Mouse (Mus musculus): ENCODE measurements around the gene Cct2.
A peak's percentile ranks its signal among the peaks of the same experiment; 100 is the strongest.
"Not testable (repeated sequence)": the region's sequence is repeated elsewhere in the genome, so short reads cannot be mapped to it uniquely, and the experiment has no call there.

The Cct2 gene

DNA sequence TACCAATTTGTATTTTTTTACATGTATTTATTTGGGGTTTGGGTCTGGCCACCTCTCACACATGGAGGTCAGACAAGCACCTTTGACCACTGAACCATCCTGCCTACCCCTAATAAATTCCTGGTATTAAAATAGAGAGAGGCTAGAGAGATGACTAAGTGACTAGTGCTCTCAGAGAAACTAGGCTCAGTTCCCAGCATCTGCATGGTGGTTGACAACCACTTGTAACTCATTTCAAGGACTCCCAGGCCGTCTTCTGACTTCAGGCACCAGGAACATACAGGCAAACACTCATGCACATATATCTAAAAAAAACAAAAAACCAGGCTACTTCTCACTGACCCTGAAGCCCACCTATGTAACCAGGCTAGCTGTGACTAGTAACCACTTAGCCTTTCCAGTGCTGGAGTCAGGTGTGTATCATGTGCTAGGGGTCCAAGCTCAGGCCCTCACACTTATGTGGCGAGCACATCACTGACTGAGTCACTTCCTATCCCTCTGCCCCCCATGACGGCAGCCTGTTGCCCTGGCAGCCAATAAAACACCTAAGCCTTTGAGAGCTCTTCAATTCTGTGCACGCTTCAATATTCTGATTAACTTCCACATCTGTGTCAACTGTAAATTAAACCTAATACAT lies 13.5 kb downstream of the Cct2 start:
- DNase-seq (ENCODE audit: low spot score in 2 of 2), result no peak

DNA sequence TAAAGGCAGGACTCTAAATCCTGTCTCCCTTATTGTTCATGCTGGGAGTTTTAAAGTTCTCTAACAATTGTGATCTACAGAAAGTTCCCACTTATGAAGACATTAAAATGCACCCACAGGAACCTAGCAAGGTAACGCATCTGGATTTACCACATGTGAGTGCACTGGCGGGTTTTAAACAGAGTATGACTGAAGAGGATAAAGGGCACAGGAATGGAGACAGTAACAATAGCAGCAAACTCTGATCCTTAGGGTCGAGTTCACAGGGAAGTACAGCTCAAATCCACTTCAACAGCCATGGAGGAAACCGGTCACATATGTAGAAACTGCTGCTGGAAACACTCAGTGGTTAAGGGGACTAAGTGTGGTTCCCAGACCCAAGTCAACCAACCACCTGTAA lies 14.4 kb downstream of the Cct2 start:
- no peak for DNase-seq (ENCODE audit: low spot score in 2 of 2)

DNA sequence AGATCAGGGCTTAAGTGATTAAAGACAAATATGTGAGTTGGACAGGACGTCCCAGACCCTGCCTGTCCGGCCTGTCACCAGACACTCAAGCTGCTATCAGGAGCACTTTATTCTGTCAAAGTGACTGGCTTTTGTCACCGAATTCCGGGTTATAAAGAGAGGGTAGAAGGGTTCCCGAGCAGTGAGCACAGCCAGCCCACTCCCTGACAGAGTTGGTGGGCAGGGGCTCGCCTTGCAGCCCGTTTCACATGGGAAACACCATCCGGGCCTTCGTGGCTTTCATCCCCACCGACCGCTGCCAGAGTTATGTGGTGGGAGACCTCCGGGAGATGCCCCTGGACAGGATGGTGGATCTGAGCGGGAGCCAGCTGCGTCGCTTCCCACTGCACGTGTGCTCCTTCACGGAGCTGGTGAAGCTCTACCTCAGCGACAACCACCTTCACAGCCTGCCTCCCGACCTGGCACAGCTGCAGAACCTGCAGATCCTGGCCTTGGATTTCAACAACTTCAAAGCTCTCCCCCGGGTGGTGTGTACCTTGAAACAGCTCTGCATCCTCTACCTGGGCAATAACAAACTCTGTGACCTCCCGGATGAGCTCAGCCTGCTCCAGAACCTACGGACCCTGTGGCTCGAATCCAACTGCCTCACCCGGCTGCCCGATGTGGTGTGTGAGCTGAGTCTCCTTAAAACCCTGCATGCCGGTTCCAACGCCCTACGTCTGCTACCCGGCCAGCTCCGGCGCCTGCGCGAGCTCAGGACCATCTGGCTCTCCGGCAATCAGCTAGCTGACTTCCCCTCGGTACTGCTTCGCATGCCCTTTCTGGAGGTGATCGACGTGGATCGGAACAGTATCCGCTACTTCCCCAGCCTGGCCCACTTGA lies 18.2 kb downstream of the Cct2 start, which contains the start of gene Lrrc10:
Lrrc10 (plus strand) TSS at position 167 of the 882 bp plus-strand sequence.
- no peak for DNase-seq (ENCODE audit: low spot score in 2 of 2)

DNA sequence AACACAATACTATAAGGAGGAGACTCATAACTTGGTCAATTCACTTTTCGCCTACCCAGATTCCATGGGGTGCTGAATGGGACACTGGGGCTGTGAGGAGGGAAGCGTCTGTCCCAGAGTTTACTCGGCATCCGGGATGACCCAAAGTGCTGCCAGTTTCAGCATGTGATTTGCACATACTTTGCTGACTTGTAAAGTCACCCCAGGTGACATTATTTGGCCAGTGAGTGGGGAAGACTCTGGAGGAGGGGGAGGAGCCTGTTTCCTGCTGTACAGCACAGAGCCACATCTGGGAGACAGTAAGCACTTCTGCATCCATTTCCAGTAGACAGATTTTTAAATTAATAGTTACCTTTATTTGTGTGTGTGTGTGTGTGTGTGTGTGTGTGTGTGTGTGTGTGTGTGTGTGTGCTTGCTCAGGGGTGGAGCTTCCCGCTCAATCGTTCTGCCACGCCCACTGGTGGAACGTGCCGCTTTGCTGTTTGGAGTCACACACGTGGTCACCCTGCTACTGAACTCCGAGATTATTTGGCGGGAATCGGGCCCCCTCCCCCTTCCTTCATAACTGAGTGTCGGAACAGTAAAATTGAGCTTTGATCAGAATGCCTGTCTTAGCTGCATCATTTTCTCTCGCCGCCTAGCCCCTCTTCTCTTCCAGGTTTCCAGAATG lies 20.0 kb downstream of the Cct2 start:
- DNase-seq (ENCODE audit: low spot score in 2 of 2), result not testable (repeated sequence)

DNA sequence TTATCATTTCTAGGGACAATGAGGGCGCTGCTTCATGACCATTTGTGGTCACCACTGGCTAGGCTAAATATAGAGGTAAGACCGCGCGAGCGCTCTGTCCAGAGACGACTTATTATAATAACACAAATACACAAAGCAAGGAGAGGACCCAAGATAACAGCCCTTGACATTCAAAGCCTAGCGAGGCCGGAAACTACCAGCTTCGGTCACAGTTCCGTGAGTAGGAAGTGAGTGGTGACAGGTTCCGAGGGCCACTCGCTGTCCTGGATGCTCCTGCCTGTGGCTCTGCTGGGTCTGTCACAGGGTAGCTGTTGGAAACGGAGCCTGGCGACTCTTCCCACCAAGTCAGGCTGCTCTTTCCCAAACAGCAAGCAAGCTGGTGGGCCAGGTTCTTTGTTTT lies 21.3 kb downstream of the Cct2 start:
- DNase-seq (ENCODE audit: low spot score in 2 of 2), result no peak

DNA sequence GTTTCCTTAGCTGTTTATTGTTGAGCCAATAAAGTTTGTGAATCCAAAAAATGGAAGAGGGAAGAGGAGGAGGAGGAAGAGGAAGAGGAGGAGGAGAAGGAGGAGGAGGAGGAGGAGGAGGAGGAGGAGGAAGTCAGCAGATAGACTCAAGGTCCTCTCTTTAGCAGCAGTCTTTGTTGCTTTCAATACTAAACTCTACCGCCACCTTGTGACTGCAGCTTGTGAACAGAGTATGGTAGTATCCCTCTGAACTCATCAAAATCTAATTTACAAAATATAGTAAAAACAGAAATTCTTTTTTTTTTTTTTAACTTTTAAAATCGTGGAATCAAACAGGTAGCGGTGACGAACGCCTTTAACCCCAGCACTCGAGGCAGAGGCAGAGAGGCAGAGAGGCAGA lies 23.3 kb downstream of the Cct2 start:
- DNase-seq (ENCODE audit: low spot score in 2 of 2), result no peak

DNA sequence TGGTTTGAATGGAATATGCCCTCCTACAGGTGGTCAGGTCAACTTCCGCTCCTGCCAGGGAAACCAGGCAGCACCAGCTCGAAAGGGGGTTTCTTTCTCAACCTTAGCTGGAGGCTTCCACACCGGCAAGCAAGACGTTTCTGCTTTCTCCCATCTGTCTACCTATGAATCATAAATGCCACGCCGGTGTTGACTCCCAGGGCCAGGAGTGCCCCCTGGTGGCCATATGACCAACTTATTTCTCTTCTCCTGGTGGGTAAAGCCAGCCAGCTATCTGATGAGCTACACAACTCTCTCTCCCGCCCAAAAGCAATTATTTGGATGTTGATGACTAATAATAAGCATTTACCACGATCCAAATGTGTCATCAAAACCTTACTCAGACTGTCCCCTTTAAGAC lies 29.8 kb downstream of the Cct2 start:
- DNase-seq (ENCODE audit: low spot score in 2 of 2), result peak; percentile 57 to 71

DNA sequence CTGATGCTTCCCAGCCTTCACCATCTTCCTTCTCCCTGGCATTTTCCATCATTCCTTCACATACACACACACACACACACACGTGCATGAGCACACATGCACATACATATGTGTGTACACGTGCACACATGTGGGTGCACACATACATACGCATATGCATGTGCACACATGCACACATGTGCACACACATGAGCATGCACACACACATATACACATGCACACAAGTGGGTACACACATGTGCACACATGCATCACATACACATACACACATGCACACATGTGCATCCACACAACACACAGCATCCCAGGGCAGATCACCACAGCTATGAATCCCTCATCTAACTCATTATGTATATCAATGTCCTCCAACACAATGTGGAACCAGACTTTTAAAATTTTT lies 32.5 kb downstream of the Cct2 start:
- DNase-seq (ENCODE audit: low spot score in 2 of 2), result no peak

DNA sequence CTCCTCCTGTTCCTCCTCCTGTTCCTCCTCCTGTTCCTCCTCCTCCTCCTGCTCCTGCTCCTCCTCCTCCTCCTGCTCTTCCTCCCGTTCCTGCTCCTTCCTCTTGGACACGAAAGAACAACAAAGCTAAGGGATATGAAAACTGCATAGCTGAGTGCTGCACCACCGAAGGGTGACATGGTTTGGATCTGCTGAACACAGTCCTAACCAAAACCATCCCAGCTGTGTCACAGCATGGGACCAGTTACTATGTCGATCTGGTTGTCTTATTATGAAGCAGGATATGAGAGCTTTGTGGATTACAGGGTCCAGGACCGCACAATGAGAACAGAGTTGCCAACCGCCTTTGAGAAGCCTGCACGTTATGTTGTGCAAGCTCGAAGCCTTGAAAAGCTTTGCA lies 37.4 kb downstream of the Cct2 start:
- DNase-seq (ENCODE audit: low spot score in 2 of 2), result no peak

DNA sequence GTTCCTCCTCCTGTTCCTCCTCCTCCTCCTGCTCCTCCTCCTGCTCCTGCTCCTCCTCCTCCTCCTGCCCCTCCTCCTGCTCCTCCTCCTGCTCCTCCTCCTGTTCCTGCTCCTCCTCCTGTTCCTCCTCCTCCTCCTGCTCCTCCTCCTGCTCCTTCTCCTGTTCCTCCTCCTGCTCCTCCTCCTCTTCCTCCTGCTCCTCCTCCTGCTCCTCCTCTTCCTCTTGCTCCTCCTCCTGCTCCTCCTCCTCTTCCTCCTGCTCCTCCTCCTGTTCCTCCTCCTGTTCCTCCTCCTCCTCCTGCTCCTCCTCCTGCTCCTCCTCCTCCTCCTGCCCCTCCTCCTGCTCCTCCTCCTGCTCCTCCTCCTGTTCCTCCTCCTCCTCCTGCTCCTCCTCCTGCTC lies 37.8 kb downstream of the Cct2 start:
- not testable (repeated sequence) for DNase-seq (ENCODE audit: low spot score in 2 of 2)

DNA sequence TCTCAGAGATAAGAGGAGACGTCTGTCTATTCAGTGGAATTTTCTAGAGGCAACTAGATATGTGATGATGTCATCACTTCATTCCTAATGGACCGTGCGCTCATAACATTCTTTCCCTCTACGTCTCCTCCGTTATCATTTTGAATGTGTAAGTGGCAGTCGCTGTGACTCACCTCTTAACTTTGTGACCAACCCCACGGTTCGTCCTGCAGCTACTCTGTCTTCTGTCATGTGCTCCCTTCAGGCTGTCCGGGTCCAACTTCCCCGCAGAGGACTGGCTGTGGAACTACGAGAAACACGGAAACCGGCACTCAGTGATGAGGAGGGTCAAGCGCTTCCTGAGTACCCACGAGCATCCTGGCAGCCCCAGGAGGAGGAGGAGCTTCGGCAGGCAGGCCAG lies 39.9 kb downstream of the Cct2 start:
- no peak for DNase-seq (ENCODE audit: low spot score in 2 of 2)

DNA sequence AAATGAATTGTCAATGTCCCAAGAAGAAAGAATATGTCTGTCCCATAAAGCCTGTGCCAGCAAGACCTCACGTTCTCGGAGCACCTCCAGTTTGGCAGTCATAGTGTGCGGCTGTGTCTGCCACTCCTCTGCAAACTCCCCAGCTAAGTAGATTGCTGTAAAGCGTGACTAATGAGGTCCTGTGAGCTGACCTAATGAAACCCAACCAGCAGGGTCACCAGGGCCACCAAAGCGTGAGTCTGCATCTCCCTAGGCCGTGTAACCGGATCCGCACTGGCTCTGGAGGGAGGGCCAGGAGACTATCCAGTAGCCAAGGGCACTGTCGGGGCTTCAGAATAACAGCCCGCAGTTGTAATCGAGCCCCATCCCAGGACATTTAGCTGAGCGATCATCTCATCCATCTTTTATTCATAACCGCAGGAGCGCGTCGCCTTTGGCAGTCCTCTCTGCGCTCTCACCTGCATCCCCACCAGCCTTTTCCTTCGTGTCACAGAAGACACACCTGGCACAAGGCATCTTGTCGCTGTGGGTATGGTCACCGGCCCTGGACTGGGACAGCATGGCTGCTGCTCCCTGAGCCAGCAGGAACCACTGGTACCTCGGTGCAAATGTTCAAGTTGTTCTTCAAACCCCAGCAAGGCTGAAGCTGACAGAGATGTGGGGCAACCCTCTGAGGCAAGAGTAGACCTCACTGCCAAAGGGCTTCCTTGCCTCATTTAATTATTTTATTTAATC lies 42.4 kb downstream of the Cct2 start:
- DNase-seq (ENCODE audit: low spot score in 2 of 2), result no peak

DNA sequence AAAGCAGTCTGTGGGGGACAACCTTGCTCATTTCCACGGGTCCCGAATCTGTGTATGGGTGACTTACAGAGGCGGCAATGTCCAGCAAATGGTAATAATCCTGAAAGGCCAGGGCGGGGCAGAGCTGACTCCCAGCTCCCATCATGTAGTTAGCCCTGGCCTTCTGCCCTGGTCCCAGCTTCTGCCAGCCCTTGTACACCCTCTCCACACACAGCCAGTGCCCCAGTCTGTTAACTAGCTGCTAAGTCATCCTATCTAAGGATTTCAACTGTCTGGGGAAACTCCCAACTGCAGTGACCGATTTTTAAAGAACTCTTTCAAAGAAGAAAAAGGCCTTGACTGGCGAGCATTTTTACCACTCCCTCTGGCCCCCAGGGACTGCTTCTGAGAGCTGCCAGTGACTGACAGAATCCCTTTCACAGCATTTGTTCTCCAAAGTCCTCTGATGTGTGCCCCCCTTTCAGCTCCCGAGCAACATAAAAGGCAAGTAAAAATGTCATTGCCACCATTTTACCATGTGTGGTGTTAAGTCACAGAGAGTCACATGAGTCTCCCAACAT lies 45.3 kb downstream of the Cct2 start:
- no peak for DNase-seq (ENCODE audit: low spot score in 2 of 2)

DNA sequence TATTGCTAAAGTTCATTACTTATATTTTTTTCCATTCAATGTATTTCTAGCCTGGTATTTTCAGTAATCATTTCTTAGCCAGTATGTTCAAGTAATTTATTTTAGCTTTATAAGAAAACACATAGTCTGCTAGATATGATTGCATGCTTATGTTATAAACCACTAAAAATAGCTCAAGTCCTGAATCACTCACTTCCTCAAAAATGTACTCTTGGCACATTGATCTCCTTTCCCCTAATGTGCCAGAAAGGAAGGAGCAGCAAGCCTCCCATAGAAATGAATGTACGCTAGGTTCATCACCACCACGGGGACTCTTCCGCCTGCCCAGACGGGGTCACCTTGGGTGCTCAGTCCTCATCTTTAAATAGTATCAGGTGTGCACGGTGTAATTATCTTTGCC lies 49.0 kb downstream of the Cct2 start:
- DNase-seq (ENCODE audit: low spot score in 2 of 2), result no peak

DNA sequence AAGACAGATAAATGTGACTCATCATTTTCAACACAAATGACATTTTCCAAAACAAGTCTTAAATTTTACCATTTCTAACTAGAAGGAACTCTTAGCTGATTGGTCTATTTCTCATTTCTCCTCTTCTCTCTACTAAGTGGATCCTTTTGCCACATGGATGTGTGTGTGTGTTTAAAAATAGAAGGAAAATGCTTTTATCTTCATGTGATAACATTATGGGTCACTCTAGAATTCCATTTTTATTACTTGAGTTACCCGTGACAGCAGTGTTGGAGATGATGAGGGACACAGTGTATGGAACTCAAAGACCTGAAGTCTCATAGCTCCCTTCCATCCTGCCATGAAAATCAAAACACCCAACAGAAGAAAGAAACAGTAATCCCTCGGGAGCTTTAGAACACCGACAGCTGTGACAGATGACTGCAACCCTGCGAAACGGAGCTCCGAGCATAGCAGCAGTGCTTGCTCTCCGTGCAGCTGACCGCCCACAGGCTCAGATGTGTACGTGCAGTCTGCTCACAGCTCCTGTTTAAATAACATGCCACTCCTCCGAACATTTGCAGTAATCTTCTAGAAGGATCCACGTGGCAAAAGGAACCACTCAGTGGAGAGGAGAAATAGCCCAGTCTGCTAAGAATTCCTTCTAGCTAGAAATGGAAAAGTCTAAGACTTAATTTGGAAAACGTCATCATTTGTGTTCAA lies 49.8 kb downstream of the Cct2 start:
- DNase-seq (ENCODE audit: low spot score in 2 of 2), result no peak

DNA sequence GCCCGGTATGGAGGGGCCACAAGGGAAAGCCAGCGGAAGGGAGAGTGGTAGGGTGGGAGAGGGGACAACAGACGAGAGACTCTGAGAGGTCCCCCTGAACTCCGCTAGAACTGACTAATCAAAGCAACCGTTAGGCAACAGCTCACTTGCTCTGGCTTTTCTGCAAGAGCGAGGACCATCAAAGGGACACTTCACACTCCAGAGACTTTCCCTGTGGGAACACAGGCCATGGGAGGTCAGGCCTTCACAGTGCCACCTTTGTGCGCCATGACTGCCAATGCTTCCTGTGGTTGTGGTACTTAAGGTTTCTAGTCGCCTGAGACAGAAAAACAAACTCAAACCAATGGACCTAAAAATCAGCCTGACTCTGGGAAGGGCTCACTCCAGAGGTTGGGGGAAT lies 52.6 kb downstream of the Cct2 start:
- DNase-seq (ENCODE audit: low spot score in 2 of 2), result no peak

DNA sequence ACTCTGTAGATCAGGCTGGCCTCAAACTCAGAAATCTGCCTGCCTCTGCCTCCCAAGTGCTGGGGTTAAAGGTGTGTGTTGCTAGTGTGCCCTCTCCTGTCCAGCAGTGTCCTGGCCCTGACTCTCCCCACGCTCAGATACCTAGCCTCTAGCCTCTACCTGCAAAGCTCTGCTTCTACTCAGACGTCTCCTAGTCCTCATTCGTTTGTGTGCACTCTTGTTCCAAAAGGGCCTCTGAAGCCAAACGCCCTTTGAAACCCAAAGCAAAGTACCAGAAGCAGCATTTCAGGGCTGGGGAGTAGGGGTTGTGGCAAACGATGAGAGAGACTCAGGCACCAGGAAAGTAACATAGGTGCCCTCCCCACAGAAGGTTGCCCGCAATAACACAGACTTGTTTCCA lies 53.9 kb downstream of the Cct2 start:
- DNase-seq (ENCODE audit: low spot score in 2 of 2), result no peak

DNA sequence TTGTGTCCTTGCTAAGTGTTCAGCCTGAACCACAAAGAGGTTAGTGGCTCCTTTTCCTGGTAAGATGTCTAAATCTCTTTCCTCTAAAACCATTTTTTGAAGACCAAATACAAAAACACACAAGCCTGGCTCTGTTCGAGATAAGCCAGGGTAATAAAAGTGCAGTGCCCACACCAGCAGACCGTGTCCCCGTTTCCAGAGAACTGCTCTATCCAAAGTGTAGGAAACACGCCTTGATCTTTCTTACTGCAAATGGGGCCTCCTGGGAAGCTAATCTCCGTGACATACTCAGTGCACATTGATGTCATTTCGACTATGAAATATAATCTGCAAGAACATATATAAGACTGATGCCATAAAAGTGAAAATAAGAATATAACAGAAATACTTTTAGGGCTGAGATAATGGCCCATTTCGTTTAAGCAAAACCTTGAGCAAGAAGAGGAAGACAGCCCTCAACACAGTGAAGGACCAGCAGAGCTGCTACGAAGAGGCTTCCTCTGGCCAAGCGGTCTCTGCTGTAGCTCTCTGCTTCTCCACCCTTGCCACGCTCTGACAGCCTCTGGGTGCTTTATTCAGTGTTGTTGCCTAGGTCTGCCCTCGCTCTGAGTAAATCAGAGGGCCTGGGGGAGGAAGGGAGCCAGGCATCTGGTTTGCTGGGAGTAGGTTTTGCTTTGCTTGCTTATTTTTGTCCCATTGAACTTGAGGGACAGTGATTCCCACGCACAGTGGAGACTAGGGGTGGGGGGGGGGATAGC lies 57.7 kb downstream of the Cct2 start:
- DNase-seq (ENCODE audit: low spot score in 2 of 2), result no peak

DNA sequence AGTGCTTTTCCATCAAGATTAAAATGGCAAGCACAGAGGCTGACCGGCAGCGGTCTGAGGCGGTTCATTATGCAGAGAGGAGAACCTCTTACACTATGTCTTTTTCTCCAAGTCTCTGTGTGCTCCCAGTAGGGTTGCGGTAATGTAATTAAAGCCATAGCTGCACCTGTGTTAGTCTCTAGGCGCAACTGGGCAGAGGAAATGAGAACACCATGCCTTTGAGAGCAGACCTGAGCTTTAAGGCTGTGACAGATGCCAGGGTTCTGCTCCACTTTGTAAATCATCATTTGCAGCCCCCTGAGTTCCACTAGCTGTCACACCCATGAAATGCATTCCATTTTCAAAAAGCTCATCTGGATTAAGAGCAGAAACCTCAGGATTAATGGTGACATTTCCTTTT lies 58.9 kb downstream of the Cct2 start:
- no peak for DNase-seq (ENCODE audit: low spot score in 2 of 2)
